Mouse (Mus musculus) embryonic facial prominence, embryonic 11.5 days (tissue): ENCODE measurements at regions not wholly inside any gene's neighbourhood (a gene's known extent, or its start where the extent isn't known, plus 50 kb on each side); places are given as distances from the start of the nearest gene placed in this dataset.

ENCODE experiments used
- ATAC-seq: fragments of 200-750 bp; cut with Nextera tagmentation; replicated peaks from 2 replicates; pipeline ENCODE4 v1.8.0; 2017; ENCODE audit warnings: low read depth; ENCODE audit not compliant: insufficient number of reproducible peaks, low FRiP score, low TSS enrichment
- DNase-seq: peaks from one replicate; pipeline ENCODE4 v3.0.0-alpha.2; 2015; ENCODE audit warnings: low spot score
- H3K27ac ChIP-seq: fragments of 300-500 bp; sonication (generic); replicated peaks from 2 replicates; pipeline ENCODE4 v1.5.1; 2014; ENCODE audit warnings: mild to moderate bottlenecking, low read depth, low read length, control low read depth
- H3K27me3 ChIP-seq: fragments of 300-500 bp; sonication (generic); 2 replicates; pipeline ENCODE4 v1.6.1; 2014; ENCODE audit warnings: mild to moderate bottlenecking, low read length, moderate library complexity, mixed read lengths; ENCODE audit not compliant: control insufficient read depth, insufficient read depth
- H3K36me3 ChIP-seq: fragments of 300-500 bp; sonication (generic); replicated peaks from 2 replicates; pipeline ENCODE4 v1.6.1; 2014; ENCODE audit warnings: low read depth, mild to moderate bottlenecking, low read length, moderate library complexity, mixed read lengths; ENCODE audit not compliant: control insufficient read depth, insufficient read depth
- H3K4me1 ChIP-seq: fragments of 300-500 bp; sonication (generic); 2 replicates; pipeline ENCODE4 v1.6.1; 2014; ENCODE audit warnings: low read length, mixed read lengths; ENCODE audit not compliant: control insufficient read depth, insufficient read depth
- H3K4me2 ChIP-seq: fragments of 300-500 bp; sonication (generic); 2 replicates; pipeline ENCODE4 v1.6.1; 2014; ENCODE audit warnings: low read depth, mild to moderate bottlenecking, control low read depth, low read length, moderate library complexity
- H3K4me3 ChIP-seq: fragments of 300-500 bp; sonication (generic); 2 replicates; pipeline ENCODE4 v1.5.1; 2014; ENCODE audit warnings: low read depth, low read length, control low read depth
- H3K9ac ChIP-seq: fragments of 300-500 bp; sonication (generic); replicated peaks from 2 replicates; pipeline ENCODE4 v1.6.1; 2014; ENCODE audit warnings: mild to moderate bottlenecking, control low read depth, low read length
- H3K9me3 ChIP-seq: fragments of 300-500 bp; sonication (generic); replicated peaks from 2 replicates; pipeline ENCODE4 v1.6.1; 2016; ENCODE audit warnings: mild to moderate bottlenecking, low read length, inconsistent platforms, mixed read lengths; ENCODE audit not compliant: control insufficient read depth
- WGBS: fragments of 180-500 bp; shearing (Covaris S2); extraction: QIAGEN DNeasy Blood & Tissue Kit; methylation state at CpG from one replicate; pipeline ENCODE4 v1.1.7; 2014; 5-methylcytosine and 5-hydroxymethylcytosine counted together

DNA sequence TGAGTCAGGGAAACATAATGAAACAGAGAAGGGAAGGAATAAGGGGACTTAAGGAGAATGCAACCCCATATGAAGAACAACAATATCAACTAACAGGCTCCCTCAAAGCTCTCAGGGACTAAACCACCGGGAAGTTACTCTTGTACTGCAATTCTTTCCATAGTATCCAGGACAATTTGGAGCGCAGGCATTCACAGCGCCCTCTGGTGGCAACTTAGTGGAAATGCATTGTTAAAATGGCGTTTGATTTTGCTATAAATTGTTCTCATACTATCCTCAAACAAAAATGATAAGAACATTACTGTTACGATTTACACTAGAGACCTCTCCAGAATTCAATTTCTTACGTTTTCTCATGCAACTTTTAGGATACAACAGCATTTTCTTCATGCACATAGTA, 1126.1 kb downstream of the Pcdh9 start:
- Histone ChIP-seq H3K4me2 (no peak overlapping the region), H3K4me1 (no peaks in the 10 kb centered on the region), H3K9me3 (no peaks in the 10 kb centered on the region), H3K9ac (no peak overlapping the region), H3K27me3 (no peaks in the 10 kb centered on the region), H3K36me3 (no peaks in the 10 kb centered on the region), H3K27ac (no peak overlapping the region), H3K4me3 (no peak overlapping the region)
- DNase-seq (peak; percentile 36), ATAC-seq (no peak)
- WGBS = 19% methylated on average over 6 of the region's 6 CpGs

DNA sequence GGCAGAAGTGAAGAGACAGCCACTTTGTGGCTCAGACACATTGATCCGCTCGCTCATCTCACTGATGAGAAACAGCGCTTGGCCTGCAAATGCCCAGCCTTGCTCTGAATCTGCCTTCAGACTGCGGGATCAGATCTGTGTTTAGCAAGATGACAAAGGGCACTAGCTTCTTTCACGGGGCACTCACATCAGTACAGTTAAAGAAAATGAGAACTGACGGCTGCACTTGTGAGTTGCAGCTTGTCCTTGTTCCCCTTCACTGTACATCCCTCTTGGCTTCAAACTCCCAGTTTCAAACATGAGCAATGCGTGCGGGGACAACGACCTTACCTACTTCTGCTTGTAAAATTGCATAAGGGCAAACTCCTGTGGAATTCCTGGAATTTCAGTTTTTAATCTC, 1135.8 kb downstream of the Pcdh9 start:
- 70% methylated on average over 9 of the region's 9 CpGs for WGBS
- H3K36me3 ChIP-seq = no peaks in the 10 kb centered on the region

GRCm38 (mm10) chr14:92717666-92718065, 1172.8 kb downstream of the Pcdh9 start:
- Histone ChIP-seq H3K4me1 (no peaks in the 10 kb centered on the region), H3K4me2 (no peak overlapping the region), H3K4me3 (no peak overlapping the region), H3K36me3 (no peaks in the 10 kb centered on the region), H3K9ac (no peak overlapping the region), H3K27me3 (no peaks in the 10 kb centered on the region), H3K27ac (no peak overlapping the region), H3K9me3 (no peaks in the 10 kb centered on the region)
- 49% methylated on average over 2 of the region's 2 CpGs for WGBS
- ATAC-seq = no peak
- no peak for DNase-seq

More for the DNA sequence above, 1135.8 kb downstream of the Pcdh9 start:
- H3K4me3 ChIP-seq = no peak overlapping the region
- no peaks in the 10 kb centered on the region for H3K9me3 ChIP-seq
- no peak for DNase-seq
- no peak overlapping the region for H3K4me2 ChIP-seq
- no peak for ATAC-seq
- no peaks in the 10 kb centered on the region for H3K4me1 ChIP-seq
- H3K9ac ChIP-seq = no peak overlapping the region
- H3K27me3 ChIP-seq = no peaks in the 10 kb centered on the region
- no peak overlapping the region for H3K27ac ChIP-seq

DNA sequence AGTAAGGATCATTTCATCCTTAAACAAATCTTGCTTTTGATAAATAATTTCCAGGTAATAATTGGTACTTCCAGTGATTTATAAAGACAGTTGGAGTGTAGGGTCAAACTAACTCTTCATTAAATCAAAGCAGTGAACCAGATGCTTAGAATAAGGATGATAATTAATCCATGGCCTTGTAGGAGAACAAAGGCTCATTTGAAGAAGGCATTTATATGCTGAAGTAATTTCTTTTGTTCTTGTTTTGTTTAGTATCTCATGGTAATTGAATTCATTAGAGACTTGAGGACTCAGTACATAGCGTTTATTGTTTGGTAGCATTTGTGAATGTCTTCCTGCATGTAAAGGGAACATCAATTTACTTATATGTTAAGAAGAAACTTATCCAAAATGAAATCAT, 1202.3 kb downstream of the Pcdh9 start:
- Histone ChIP-seq H3K9ac (no peak overlapping the region), H3K4me2 (no peak overlapping the region)

GRCm38 (mm10) chr14:92687106-92687505, 1203.4 kb downstream of the Pcdh9 start:
- Histone ChIP-seq H3K4me2 (no peak overlapping the region), H3K4me1 (no peaks in the 10 kb centered on the region), H3K27me3 (no peaks in the 10 kb centered on the region), H3K36me3 (no peaks in the 10 kb centered on the region), H3K9me3 (no peaks in the 10 kb centered on the region), H3K9ac (no peak overlapping the region), H3K27ac (no peak overlapping the region), H3K4me3 (no peak overlapping the region)
- DNase-seq (no peak), ATAC-seq (no peak)
- WGBS = 76% methylated on average over 1 of the region's 1 CpGs

More for the DNA sequence above, 1202.3 kb downstream of the Pcdh9 start:
- WGBS = 72% methylated on average over 1 of the region's 1 CpGs
- Histone ChIP-seq H3K9me3 (no peaks in the 10 kb centered on the region), H3K4me1 (no peaks in the 10 kb centered on the region), H3K27ac (no peak overlapping the region), H3K27me3 (no peaks in the 10 kb centered on the region), H3K4me3 (no peak overlapping the region), H3K36me3 (no peaks in the 10 kb centered on the region)
- DNase-seq = no peak
- no peak for ATAC-seq

DNA sequence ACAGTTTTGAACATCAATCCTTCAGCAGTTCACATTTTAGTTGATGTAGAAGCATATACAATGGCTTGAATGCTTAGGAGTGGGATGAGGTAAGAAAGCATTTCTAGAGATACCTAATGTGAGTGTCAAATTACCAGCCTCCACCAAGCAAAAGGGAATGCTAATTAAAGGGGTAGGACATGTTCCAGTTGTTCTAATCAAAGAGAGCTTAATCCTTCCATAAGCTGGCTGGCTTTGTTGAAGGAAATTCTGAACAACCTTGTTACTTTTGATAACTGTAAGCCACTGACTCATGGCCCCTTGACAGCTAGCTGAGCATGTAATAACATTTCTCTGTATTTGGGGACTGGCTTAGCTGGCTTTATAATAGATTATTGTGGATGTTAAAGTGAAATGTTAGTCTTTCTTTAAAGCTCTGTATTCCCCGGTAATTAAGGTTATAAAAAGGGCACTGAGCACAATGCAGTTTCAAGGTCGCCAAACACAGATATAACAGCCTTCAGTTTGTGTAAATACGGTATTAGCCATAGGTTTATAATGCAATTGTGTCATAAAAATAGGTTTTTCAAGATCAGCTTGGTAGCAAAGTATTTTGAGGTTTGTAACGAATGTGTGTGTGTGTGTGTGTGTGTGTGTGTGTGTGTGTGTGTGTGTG, 1211.5 kb downstream of the Pcdh9 start:
- H3K4me2 ChIP-seq = no peak overlapping the region

DNA sequence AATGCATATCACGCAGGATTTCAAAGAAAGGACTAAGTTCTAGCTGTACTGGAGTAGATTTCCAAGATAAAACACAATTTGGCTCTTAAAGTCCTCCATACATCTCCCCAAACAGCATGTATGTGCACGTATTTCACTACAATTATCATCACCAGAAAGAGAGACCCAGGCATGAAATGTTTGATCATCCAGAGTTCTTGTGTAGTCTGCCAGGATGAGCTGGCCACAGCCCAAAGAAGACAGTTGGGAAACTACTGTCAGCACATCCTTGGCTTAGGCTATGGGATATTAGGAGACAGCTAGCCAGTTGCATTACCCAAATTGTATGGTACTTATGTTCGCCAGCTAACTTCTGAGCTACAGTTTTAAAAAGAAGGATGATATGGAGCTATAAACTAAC, 1216.3 kb downstream of the Pcdh9 start:
- no peak for ATAC-seq
- no peak for DNase-seq
- no peaks in the 10 kb centered on the region for H3K27me3 ChIP-seq
- H3K4me2 ChIP-seq = no peak overlapping the region
- no peaks in the 10 kb centered on the region for H3K36me3 ChIP-seq
- 90% methylated on average over 3 of the region's 3 CpGs for WGBS
- H3K9ac ChIP-seq = no peak overlapping the region
- H3K4me3 ChIP-seq = no peak overlapping the region
- H3K4me1 ChIP-seq = no peaks in the 10 kb centered on the region
- H3K27ac ChIP-seq = no peak overlapping the region
- H3K9me3 ChIP-seq = no peaks in the 10 kb centered on the region

More for the DNA sequence above, 1211.5 kb downstream of the Pcdh9 start:
- WGBS = 64% methylated on average over 4 of the region's 4 CpGs
- Histone ChIP-seq H3K27ac (no peak overlapping the region), H3K4me1 (no peaks in the 10 kb centered on the region), H3K36me3 (no peaks in the 10 kb centered on the region), H3K4me3 (no peak overlapping the region), H3K9me3 (no peaks in the 10 kb centered on the region), H3K9ac (no peak overlapping the region), H3K27me3 (no peaks in the 10 kb centered on the region)
- DNase-seq (peak; percentile 14), ATAC-seq (no peak)
